Mouse (Mus musculus) erythroblast, embryonic 14.5 days (primary cell): ENCODE measurements at regions not wholly inside any gene's neighbourhood (a gene's known extent, or its start where the extent isn't known, plus 50 kb on each side); places are given as distances from the start of the nearest gene placed in this dataset.

Experiments
- H3K27me3 ChIP-seq: 2 replicates; pipeline ENCODE4 v1.6.1; 2012; ENCODE audit warnings: inconsistent platforms; ENCODE audit not compliant: control insufficient read depth
- H3K36me3 ChIP-seq: 2 replicates; pipeline ENCODE4 v1.6.1; 2012; ENCODE audit warnings: mild to moderate bottlenecking, inconsistent platforms; ENCODE audit not compliant: control insufficient read depth
- H3K4me1 ChIP-seq: 2 replicates; pipeline ENCODE4 v1.6.1; 2012; ENCODE audit warnings: inconsistent platforms; ENCODE audit not compliant: control insufficient read depth
- H3K4me3 ChIP-seq: replicated peaks from 2 replicates; pipeline ENCODE3; 2012; ENCODE audit warnings: moderate library complexity, mild to moderate bottlenecking, inconsistent platforms
- H3K9me3 ChIP-seq: 2 replicates; pipeline ENCODE4 v1.6.1; 2012; ENCODE audit warnings: low read length, inconsistent platforms, mixed read lengths; ENCODE audit not compliant: control insufficient read depth
- GATA1 ChIP-seq: IDR thresholded peaks from 2 replicates; pipeline ENCODE4 v1.6.1; 2012; ENCODE audit warnings: low read length, inconsistent platforms, mixed read lengths
- TAL1 ChIP-seq: IDR thresholded peaks from 3 replicates; pipeline ENCODE4 v1.6.1; 2012; ENCODE audit warnings: low read length, inconsistent platforms, mixed read lengths

GRCm38 (mm10) chr2:94241301-94242050 is 83.7 kb upstream of the Hsd17b12 start:
- H3K27me3 ChIP-seq = peaks cover 85% of the 10 kb centered on the region
- H3K4me3 ChIP-seq = no peak overlapping the region
- no peaks in the 10 kb centered on the region for H3K36me3 ChIP-seq
- no peaks in the 10 kb centered on the region for H3K4me1 ChIP-seq
- peaks cover 3% of the 10 kb centered on the region; the same call in 1 of the 2 replicates for H3K9me3 ChIP-seq
- TF ChIP-seq TAL1 (no peak), GATA1 (no peak)

GRCm38 (mm10) chr2:94240411-94240810 is 82.6 kb upstream of the Hsd17b12 start:
- Histone ChIP-seq H3K36me3 (no peaks in the 10 kb centered on the region), H3K4me1 (no peaks in the 10 kb centered on the region), H3K9me3 (peaks cover 3% of the 10 kb centered on the region; the same call in 1 of the 2 replicates), H3K4me3 (no peak overlapping the region), H3K27me3 (peaks cover 76% of the 10 kb centered on the region)
- TF ChIP-seq TAL1 (no peak), GATA1 (no peak)

GRCm38 (mm10) chr2:94239573-94239972 is 81.8 kb upstream of the Hsd17b12 start:
- Histone ChIP-seq H3K4me3 (no peak overlapping the region), H3K9me3 (peaks cover 3% of the 10 kb centered on the region; the same call in 1 of the 2 replicates), H3K36me3 (no peaks in the 10 kb centered on the region), H3K27me3 (peaks cover 68% of the 10 kb centered on the region), H3K4me1 (no peaks in the 10 kb centered on the region)
- TF ChIP-seq TAL1 (no peak), GATA1 (no peak)

GRCm38 (mm10) chr2:94236479-94236878 is 78.7 kb upstream of the Hsd17b12 start:
- H3K4me1 ChIP-seq = no peaks in the 10 kb centered on the region
- H3K9me3 ChIP-seq = peaks cover 3% of the 10 kb centered on the region; the same call in 1 of the 2 replicates
- H3K36me3 ChIP-seq = no peaks in the 10 kb centered on the region
- H3K4me3 ChIP-seq = no peak overlapping the region
- H3K27me3 ChIP-seq = peaks cover 37% of the 10 kb centered on the region
- TF ChIP-seq TAL1 = no peak
- no peak for TF ChIP-seq GATA1

- H3K4me3 ChIP-seq = no peak overlapping the region
- peaks cover 8% of the 10 kb centered on the region for H3K27me3 ChIP-seq
- TF ChIP-seq GATA1 (no peak), TAL1 (no peak)
- H3K36me3 ChIP-seq = no peaks in the 10 kb centered on the region
- no peaks in the 10 kb centered on the region for H3K9me3 ChIP-seq
- H3K4me1 ChIP-seq = no peaks in the 10 kb centered on the region
These were observed 75.8 kb upstream of the Hsd17b12 start for GRCm38 (mm10) chr2:94233597-94233996.

DNA sequence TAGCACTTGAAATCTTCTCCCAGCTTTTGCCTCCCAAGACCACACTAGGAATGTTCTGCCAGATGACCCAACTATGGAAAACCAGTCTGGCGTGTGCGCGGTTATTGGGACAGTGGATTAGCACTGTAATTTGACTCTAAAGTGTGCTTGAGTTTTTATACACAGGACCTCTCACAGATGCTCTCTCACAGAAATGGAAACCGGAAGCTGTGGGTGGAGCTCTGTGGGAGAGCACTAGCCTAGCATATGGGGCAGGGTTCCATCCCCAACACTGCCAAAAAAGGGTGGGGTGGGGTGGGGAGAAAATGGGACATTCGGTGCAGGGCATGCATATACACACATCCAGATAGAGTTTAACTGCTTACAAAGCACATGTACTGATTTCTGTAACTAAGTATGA is 61.7 kb upstream of the Hsd17b12 start:
- Histone ChIP-seq H3K9me3 (no peaks in the 10 kb centered on the region), H3K4me1 (no peaks in the 10 kb centered on the region), H3K27me3 (no peaks in the 10 kb centered on the region), H3K36me3 (no peaks in the 10 kb centered on the region), H3K4me3 (no peak overlapping the region)
- TF ChIP-seq GATA1 (no peak), TAL1 (no peak)

DNA sequence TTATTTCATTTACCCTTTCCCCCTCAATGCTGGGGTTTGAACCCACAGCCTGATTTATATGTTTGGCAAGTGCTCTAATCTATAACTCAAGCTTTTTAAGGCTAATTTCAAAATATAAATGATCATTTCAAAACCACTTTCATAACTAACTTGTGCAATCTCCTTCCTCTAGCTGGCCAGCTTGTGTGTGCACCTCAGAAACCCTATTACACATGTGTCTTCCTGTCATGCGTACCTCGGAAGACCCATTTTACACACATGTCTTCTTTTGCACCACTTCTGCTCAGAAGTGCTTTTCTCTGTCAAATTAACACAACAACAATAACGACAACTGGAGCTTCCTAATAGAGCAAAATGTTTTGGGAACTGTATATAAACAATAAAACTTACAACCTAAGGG is 59.7 kb upstream of the Hsd17b12 start:
- TF ChIP-seq GATA1 (no peak), TAL1 (no peak)
- no peak overlapping the region for H3K4me3 ChIP-seq
- no peaks in the 10 kb centered on the region for H3K4me1 ChIP-seq
- no peaks in the 10 kb centered on the region for H3K27me3 ChIP-seq
- no peaks in the 10 kb centered on the region for H3K9me3 ChIP-seq
- no peaks in the 10 kb centered on the region for H3K36me3 ChIP-seq

GRCm38 (mm10) chr2:94215455-94215854 is 57.7 kb upstream of the Hsd17b12 start:
- Histone ChIP-seq H3K4me1 (no peaks in the 10 kb centered on the region), H3K9me3 (no peaks in the 10 kb centered on the region), H3K27me3 (no peaks in the 10 kb centered on the region), H3K4me3 (no peak overlapping the region), H3K36me3 (no peaks in the 10 kb centered on the region)
- TF ChIP-seq GATA1 (no peak), TAL1 (no peak)
